Comparison of ENCODE assay signal across 9 mouse cellular contexts in the genomic region with DNA sequence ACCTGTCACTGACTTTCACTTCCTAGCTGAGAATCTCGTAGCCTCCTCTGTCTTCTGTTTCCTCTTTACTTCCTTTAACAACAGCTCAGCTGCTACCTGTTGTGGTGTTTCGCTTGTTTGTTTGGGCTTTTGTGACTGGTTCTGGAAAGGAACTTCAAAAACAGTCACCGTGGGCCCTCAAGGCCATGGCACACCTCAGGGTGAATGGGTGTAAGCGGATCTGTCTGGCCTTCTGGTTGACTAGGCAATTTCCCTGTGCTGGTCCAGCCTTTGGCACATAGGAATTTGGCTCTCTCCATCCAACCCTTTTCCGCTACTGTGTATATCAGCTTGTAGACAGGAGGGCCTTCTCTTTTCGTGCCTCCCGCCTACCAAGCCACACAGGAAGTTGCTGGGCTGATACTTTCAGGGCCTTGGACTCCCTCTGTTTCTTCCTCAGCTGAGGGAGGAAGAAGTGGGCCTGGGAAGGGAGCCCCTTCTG. TPM values are rescaled to one million over a fixed set of nuclear protein-coding genes. Genes with fewer than 3 reads are reported as not detected.
DNase-seq lines count a peak whose midpoint lies in the region; ATAC-seq lines count a peak whose summit lies in the region.
"Had no signal": no experiment of that assay in that cellular context is flagged by ENCODE, and none has a peak within 500 bp of the region (broad histone marks: within the 10 kb centered on the region; RNA-seq: fewer than 3 reads in every experiment).

No protein-coding gene starts in this region.

- no peak overlapping the region for H3K27ac ChIP-seq in forebrain, embryonic 10.5 days
- no peak overlapping the region for H3K27ac ChIP-seq in forebrain, embryonic 11.5 days (ENCODE audit: low read depth, low read length)
- H3K27ac ChIP-seq in lung, embryonic 16.5 days (ENCODE audit: low read length), result no peak overlapping the region; the same call in 1 of the 2 replicates
- no peak overlapping the region for H3K27ac ChIP-seq in limb, embryonic 13.5 days

- ATAC-seq in forebrain, embryonic 11.5 days (replicated peaks; ENCODE audit: low FRiP score), result no peak
- ATAC-seq in lung, embryonic 16.5 days (ENCODE audit: low read depth), result no peak
- ATAC-seq in limb, embryonic 13.5 days (ENCODE audit: low FRiP score, low read depth), result no peak

- H3K4me3 ChIP-seq in forebrain, embryonic 10.5 days, result 0 out of 2 replicates have a peak overlapping the region, but pooled peaks have one; percentile 78
- no peak overlapping the region for H3K4me3 ChIP-seq in forebrain, embryonic 11.5 days (ENCODE audit: low read depth, low read length)
- peak overlapping the region; percentile 70 for H3K4me3 ChIP-seq in lung, embryonic 16.5 days (ENCODE audit: low read length)
- H3K4me3 ChIP-seq in limb, embryonic 13.5 days, result no peak overlapping the region

- no peak overlapping the region for H3K4me2 ChIP-seq in forebrain, embryonic 11.5 days (ENCODE audit: low read depth, low read length, severe bottlenecking)
- H3K4me2 ChIP-seq in lung, embryonic 16.5 days (ENCODE audit: low read depth, low read length), result peak overlapping the region; percentile 81
- peak overlapping the region; percentile 92 for H3K4me2 ChIP-seq in limb, embryonic 13.5 days (replicated peaks)

- no peak overlapping the region for H3K9ac ChIP-seq in forebrain, embryonic 11.5 days (ENCODE audit: low read length)
- H3K9ac ChIP-seq in lung, embryonic 16.5 days (ENCODE audit: low read length), result no peak overlapping the region; the same call in 1 of the 2 replicates
- H3K9ac ChIP-seq in limb, embryonic 13.5 days, result no peak overlapping the region

- no peaks in the 10 kb centered on the region for H3K9me3 ChIP-seq in forebrain, embryonic 10.5 days
- H3K9me3 ChIP-seq in forebrain, embryonic 11.5 days (ENCODE audit: control insufficient read depth, low read length), result no peaks in the 10 kb centered on the region
- no peaks in the 10 kb centered on the region for H3K9me3 ChIP-seq in lung, embryonic 16.5 days (ENCODE audit: control insufficient read depth, low read length)
- H3K9me3 ChIP-seq in limb, embryonic 13.5 days, result no peaks in the 10 kb centered on the region

- WGBS in forebrain, embryonic 10.5 days, result 83% methylated on average over 7 of the region's 7 CpGs
- 84% methylated on average over 7 of the region's 7 CpGs for WGBS in forebrain, embryonic 11.5 days
- WGBS in lung, embryonic 16.5 days, result 78% methylated on average over 7 of the region's 7 CpGs
- 85% methylated on average over 7 of the region's 7 CpGs for WGBS in limb, embryonic 13.5 days

- H3K27me3 ChIP-seq in forebrain, embryonic 10.5 days (ENCODE audit: poor library complexity, severe bottlenecking), result peaks cover 94% of the 10 kb centered on the region
- peaks cover 11% of the 10 kb centered on the region for H3K27me3 ChIP-seq in forebrain, embryonic 11.5 days (ENCODE audit: control insufficient read depth, insufficient read depth, low read length)
- no peaks in the 10 kb centered on the region for H3K27me3 ChIP-seq in lung, embryonic 16.5 days (ENCODE audit: control insufficient read depth, insufficient read depth, low read depth, low read length)
- H3K27me3 ChIP-seq in limb, embryonic 13.5 days, result peaks cover 30% of the 10 kb centered on the region

- peaks cover 40% of the 10 kb centered on the region for H3K4me1 ChIP-seq in forebrain, embryonic 10.5 days
- H3K4me1 ChIP-seq in forebrain, embryonic 11.5 days (replicated peaks; ENCODE audit: control insufficient read depth, insufficient read depth, low read length), result peaks cover 5% of the 10 kb centered on the region; the same call in 1 of the 2 replicates
- peaks cover 41% of the 10 kb centered on the region for H3K4me1 ChIP-seq in lung, embryonic 16.5 days (replicated peaks; ENCODE audit: control insufficient read depth, insufficient read depth, low read length)
- peaks cover 41% of the 10 kb centered on the region for H3K4me1 ChIP-seq in limb, embryonic 13.5 days

- H3K36me3 ChIP-seq in forebrain, embryonic 10.5 days (replicated peaks), result no peaks in the 10 kb centered on the region
- no peaks in the 10 kb centered on the region for H3K36me3 ChIP-seq in forebrain, embryonic 11.5 days (ENCODE audit: control insufficient read depth, insufficient read depth, low read length)
- no peaks in the 10 kb centered on the region for H3K36me3 ChIP-seq in lung, embryonic 16.5 days (ENCODE audit: control insufficient read depth, insufficient read depth, low read length)
- H3K36me3 ChIP-seq in limb, embryonic 13.5 days, result no peaks in the 10 kb centered on the region

- no peak for DNase-seq in forebrain, embryonic 10.5 days (ENCODE audit: extremely low spot score, low spot score)
- DNase-seq in forebrain, embryonic 11.5 days (ENCODE audit: low spot score), result no peak
- no peak for DNase-seq in lung, adult 18-20 months
- peak; percentile 58 for DNase-seq in thymus, postnatal 0 days (ENCODE audit: low spot score)
- DNase-seq in cerebellum, postnatal 10 days, result no peak
- DNase-seq in urinary bladder, postnatal 10 days (ENCODE audit: low spot score), result no peak
- DNase-seq: adrenal gland, adult 2 months had no signal

RNA-seq across cellular contexts. Expression of gene Rcsd1, which starts 3.6 kb away (rescaled TPM):
- 8.3 and 8.4 TPM in 2 replicates for polyA plus RNA-seq in forebrain, embryonic 10.5 days (2016; fragmentation: Nextera tagmentation; extraction: Ambion mirVana)
- polyA plus RNA-seq in forebrain, embryonic 11.5 days (2014; fragmentation: Nextera tagmentation; extraction: Ambion mirVana), result 6.4 and 7.2 TPM in 2 replicates
- 47.8 and 51.5 TPM in 2 replicates for polyA plus RNA-seq in lung, embryonic 16.5 days (2015; fragmentation: Nextera tagmentation; extraction: Ambion mirVana)
- 16.2 and 16.3 TPM in 2 replicates for polyA plus RNA-seq in limb, embryonic 13.5 days (2015; fragmentation: Nextera tagmentation; extraction: Ambion mirVana)
- 221 and 236 TPM in 2 replicates for polyA plus RNA-seq in thymus, postnatal 0 days (2015; fragmentation: Nextera tagmentation; extraction: Ambion mirVana)

RNA-seq across cellular contexts. Expression of gene Creg1, which starts 57.6 kb away (rescaled TPM):
- polyA plus RNA-seq in forebrain, embryonic 10.5 days (2016; fragmentation: Nextera tagmentation; extraction: Ambion mirVana), result 33.7 and 34.3 TPM in 2 replicates
- 28.9 and 35.3 TPM in 2 replicates for polyA plus RNA-seq in forebrain, embryonic 11.5 days (2014; fragmentation: Nextera tagmentation; extraction: Ambion mirVana)
- 60.8 and 68.6 TPM in 2 replicates for polyA plus RNA-seq in lung, embryonic 16.5 days (2015; fragmentation: Nextera tagmentation; extraction: Ambion mirVana)
- polyA plus RNA-seq in limb, embryonic 13.5 days (2015; fragmentation: Nextera tagmentation; extraction: Ambion mirVana), result 49.3 and 55.7 TPM in 2 replicates
- 70.5 and 73.3 TPM in 2 replicates for polyA plus RNA-seq in thymus, postnatal 0 days (2015; fragmentation: Nextera tagmentation; extraction: Ambion mirVana)

Comparison
In these comparisons a context has a peak if more than half of its experiments do, and no peak if none do; other contexts are left out.
1. H3K4me3 ChIP-seq: peak in forebrain, embryonic 10.5 days (single experiment) and lung, embryonic 16.5 days (single experiment); none in forebrain, embryonic 11.5 days (single experiment) and limb, embryonic 13.5 days (single experiment).